Mouse (Mus musculus) MEL (cell line): Measurements from ENCODE around the gene Ttc32.

Experiments
- CHD1 ChIP-seq: IDR thresholded peaks from 2 replicates; pipeline ENCODE4 v1.6.1; 2012; ENCODE audit warnings: low read depth, mild to moderate bottlenecking, inconsistent platforms, low read length, improper control_type of control experiment
- CHD2 ChIP-seq: IDR thresholded peaks from 2 replicates; pipeline ENCODE4 v1.6.1; 2011; ENCODE audit warnings: low read length, improper control_type of control experiment
- CTCF ChIP-seq, 3 experiments: IDR thresholded peaks in 2 of 3; conservative IDR thresholded peaks in 1 of 3; 2 replicates each; pipeline ENCODE4 v1.5.1; 2011 to 2012; ENCODE audit warnings: low read length in 3 of 3, low read depth in 2 of 3, mild to moderate bottlenecking in 2 of 3, improper control_type of control experiment in 1 of 3, inconsistent platforms in 1 of 3, mixed read lengths in 1 of 3, moderate library complexity in 1 of 3; ENCODE audit not compliant: control insufficient read depth in 1 of 3, insufficient read depth in 1 of 3, poor library complexity in 1 of 3, severe bottlenecking in 1 of 3
- GABPA ChIP-seq: IDR thresholded peaks from 2 replicates; pipeline ENCODE4 v1.6.1; 2012; ENCODE audit warnings: low read depth, mild to moderate bottlenecking, inconsistent platforms, low read length, improper control_type of control experiment, moderate library complexity
- NRF1 ChIP-seq: IDR thresholded peaks from 2 replicates; pipeline ENCODE4 v1.6.1; 2014; ENCODE audit warnings: low read depth, mild to moderate bottlenecking, inconsistent platforms, low read length, improper control_type of control experiment, moderate library complexity; ENCODE audit not compliant: poor library complexity, insufficient read depth, severe bottlenecking
- POLR2AphosphoS2 ChIP-seq: IDR thresholded peaks from 2 replicates; pipeline ENCODE4 v1.6.1; 2011; ENCODE audit warnings: low read length, improper control_type of control experiment
- USF2 ChIP-seq, 2 experiments: IDR thresholded peaks; 2 replicates each; pipeline ENCODE4 v1.6.1; 2011 to 2012; ENCODE audit warnings: improper control_type of control experiment in 2 of 2, low read length in 2 of 2, borderline replicate concordance in 1 of 2, inconsistent platforms in 1 of 2, low read depth in 1 of 2, mild to moderate bottlenecking in 1 of 2; ENCODE audit not compliant: insufficient read depth in 1 of 2

- TF ChIP-seq GABPA (no peak), CTCF (IDR thresholded peaks at IDR 0.05 in 2 of 3, conservative IDR thresholded peaks at IDR 0.05 in 1 of 3; ENCODE audit: control insufficient read depth in 1 of 3, insufficient read depth in 1 of 3, low read depth in 2 of 3, low read length in 3 of 3, poor library complexity in 1 of 3, severe bottlenecking in 1 of 3) (no peak), CHD2 (no peak), CHD1 (no peak), USF2 (IDR thresholded peaks at IDR 0.05; ENCODE audit: borderline replicate concordance in 1 of 2, insufficient read depth in 1 of 2, low read depth in 1 of 2, low read length in 2 of 2) (no peak), NRF1 (no peak), POLR2AphosphoS2 (no peak)
Measured at GRCm38 (mm10) chr12:9077554-9078125, 47.8 kb downstream of the Ttc32 start.
